Mouse (Mus musculus): ENCODE measurements around the gene Plcl1. TPM values are rescaled to one million over a fixed set of nuclear protein-coding genes. Genes with fewer than 3 reads are reported as not detected.

Gene Plcl1
- total RNA-seq, 2 experiments from 2014 or later, result 21.9 to 26.5 TPM

DNA sequence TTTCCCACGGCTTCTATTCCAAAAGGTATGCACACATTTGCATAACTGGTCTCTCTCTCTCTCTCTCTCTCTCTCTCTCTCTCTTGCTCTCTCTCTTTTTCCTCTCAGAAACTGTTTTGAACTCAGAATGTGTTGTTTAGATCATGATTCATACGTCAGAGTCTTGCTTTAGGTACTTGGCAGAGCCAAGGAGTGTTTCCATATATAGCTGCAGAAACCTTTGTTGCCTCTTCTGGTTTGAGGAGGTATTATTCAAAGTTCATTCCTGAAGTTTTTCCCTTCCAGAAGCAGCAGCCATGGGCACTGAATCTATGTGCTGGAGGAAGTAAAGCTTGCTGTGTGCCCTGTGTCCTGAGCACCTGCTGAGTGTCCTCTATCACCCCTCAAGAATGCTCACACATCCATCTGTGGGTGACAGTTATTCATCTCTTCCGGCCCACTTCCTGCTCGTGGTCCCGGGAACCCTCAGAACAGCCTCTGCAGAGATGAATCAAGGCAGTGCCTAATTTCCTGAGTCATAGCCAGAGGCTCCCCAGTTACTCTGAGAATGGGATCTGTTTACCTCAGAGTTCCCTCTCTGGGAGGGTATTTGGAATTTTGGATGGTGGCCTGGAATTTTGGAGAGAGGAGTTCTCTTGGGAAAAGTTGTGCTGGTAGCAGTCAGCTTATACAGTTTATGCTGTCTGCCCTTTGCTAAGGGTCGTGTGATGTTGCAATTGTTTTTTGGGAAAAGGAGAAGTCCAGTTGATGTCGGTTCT is 123.0 kb downstream of the Plcl1 start:
- no peak overlapping the region for H3K27ac ChIP-seq
- intact Hi-C loops (cut with DNase I), result no loop called here
- H3K4me3 ChIP-seq, result no peak overlapping the region
- no peak; the same call in 1 of the 2 replicates for TF ChIP-seq CTCF (IDR thresholded peaks at IDR 0.05)
- peak; percentile 18 to 27 for DNase-seq (ENCODE audit: extremely low spot score in 1 of 2, low spot score in 2 of 2)

DNA sequence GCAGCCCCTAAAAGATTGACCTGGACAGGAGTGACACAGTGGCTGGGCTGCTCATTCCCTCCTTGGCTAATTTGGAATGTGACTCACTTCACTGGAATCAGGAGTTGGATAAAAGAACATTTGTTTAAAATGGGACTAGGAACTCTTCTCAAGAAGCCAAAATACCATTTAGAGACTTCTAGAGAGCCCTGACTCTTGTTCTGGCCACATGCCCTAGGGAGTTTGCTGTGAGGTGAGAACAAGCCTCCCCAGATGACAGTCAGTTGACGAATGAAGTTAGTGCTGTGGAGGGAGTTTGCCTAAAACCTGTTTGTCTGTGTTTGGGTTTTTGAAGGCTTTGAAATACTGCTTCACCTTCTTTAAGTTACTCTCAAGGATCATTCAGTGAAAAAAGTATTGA is 128.1 kb downstream of the Plcl1 start:
- no peak for DNase-seq (ENCODE audit: extremely low spot score in 1 of 2, low spot score in 2 of 2)
- TF ChIP-seq CTCF (IDR thresholded peaks at IDR 0.05), result no peak
- H3K27ac ChIP-seq, result no peak overlapping the region
- H3K4me3 ChIP-seq, result no peak overlapping the region
- intact Hi-C loops (cut with DNase I), result no loop called here

DNA sequence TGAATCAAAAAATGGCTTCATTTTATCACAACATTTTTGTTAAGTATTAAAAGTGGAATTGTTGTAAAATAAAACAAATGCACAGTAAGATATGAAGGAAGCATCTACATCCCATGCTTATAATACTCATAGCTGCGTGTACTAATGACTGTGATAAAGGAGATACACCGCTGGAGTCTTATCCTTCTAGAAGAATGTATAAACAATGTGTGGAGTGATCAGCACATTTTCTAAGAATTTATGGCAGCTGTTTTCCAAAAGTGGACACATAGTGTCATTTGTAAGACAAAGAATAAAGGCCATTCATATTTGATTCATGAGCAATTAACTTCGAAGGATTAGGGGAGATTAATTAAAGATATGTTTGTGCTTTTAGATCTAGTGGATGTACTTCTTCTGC is 148.7 kb downstream of the Plcl1 start:
- intact Hi-C loops (cut with DNase I), result no loop called here

DNA sequence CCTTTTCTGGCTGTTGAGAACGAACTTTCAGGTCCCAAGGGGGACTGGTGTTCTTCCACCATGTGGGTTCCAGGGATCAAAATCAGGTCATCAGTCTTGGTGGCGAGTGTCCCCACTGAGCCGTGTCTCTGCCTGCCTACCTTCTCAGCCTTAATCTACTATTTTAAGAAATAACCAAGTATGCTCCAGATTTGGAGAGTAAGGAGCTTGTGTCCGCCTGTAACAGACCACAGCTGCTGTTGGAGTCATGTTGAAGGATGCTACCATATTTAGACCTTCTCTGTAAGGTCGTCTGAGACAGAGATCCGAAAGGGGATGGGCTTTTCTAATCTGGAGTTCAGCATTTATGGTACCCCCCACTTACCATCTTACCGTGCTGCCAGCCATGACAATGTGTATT is 152.2 kb downstream of the Plcl1 start:
- Histone ChIP-seq H3K4me3 (no peak overlapping the region), H3K27ac (peak overlapping the region; percentile 50)
- intact Hi-C loops (cut with DNase I), result loop anchor here (5.0 kb wide), 1 partner anchor 56 kb away; no protein-coding TSS in a partner anchor
- TF ChIP-seq CTCF (IDR thresholded peaks at IDR 0.05), result no peak
- no peak for DNase-seq (ENCODE audit: extremely low spot score in 1 of 2, low spot score in 2 of 2)

More for the DNA sequence above, 148.7 kb downstream of the Plcl1 start:
- Histone ChIP-seq H3K27ac (no peak overlapping the region), H3K4me3 (no peak overlapping the region)
- TF ChIP-seq CTCF (IDR thresholded peaks at IDR 0.05), result no peak
- no peak for DNase-seq (ENCODE audit: extremely low spot score in 1 of 2, low spot score in 2 of 2)

DNA sequence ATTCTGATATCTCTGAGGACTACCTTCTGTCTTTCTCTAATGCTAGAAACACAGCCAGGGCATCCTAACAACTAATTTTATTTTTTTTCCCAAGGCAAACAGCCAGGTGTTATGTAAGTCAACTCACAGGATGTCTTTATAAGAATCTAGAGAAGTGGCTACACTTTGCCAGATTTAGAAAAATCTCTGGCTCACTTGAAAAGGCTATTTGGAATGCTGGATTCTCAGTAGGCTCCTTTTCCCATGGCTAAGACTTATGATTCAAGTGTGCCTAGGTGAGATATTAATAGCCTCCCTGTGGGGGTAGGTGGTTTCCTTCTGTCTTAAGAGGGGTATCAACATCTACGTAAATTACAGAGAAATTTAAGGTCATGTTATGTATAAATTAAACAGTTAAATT is 152.7 kb downstream of the Plcl1 start:
- no peak for TF ChIP-seq CTCF (IDR thresholded peaks at IDR 0.05)
- DNase-seq (ENCODE audit: extremely low spot score in 1 of 2, low spot score in 2 of 2), result no peak
- intact Hi-C loops (cut with DNase I), result loop anchor here (5.0 kb wide), 1 partner anchor 56 kb away; no protein-coding TSS in a partner anchor
- Histone ChIP-seq H3K27ac (peak overlapping the region; percentile 50), H3K4me3 (no peak overlapping the region)

DNA sequence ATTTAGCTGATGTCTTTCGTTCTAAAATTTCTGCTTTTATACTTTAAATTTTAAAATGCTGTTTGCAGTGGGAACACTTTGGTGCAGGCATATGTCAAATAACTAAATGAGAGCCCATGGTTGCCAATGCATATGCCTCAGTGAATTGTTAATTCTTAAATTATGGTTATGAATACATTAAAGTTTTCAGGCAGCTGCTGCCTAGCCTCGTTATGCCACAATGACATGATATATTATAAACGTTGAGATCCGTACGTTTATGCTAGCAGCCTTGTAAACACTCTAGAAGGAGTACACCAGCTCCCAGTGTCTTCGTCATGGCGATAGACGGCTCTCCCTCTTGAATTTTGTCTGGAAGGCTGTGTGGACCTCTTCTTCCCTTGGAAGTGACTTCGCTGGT is 154.3 kb downstream of the Plcl1 start:
- no peak for TF ChIP-seq CTCF (IDR thresholded peaks at IDR 0.05)
- intact Hi-C loops (cut with DNase I), result loop anchor here (5.0 kb wide), 1 partner anchor 58 kb away; no protein-coding TSS in a partner anchor
- Histone ChIP-seq H3K27ac (no peak overlapping the region), H3K4me3 (no peak overlapping the region)
- no peak for DNase-seq (ENCODE audit: extremely low spot score in 1 of 2, low spot score in 2 of 2)

DNA sequence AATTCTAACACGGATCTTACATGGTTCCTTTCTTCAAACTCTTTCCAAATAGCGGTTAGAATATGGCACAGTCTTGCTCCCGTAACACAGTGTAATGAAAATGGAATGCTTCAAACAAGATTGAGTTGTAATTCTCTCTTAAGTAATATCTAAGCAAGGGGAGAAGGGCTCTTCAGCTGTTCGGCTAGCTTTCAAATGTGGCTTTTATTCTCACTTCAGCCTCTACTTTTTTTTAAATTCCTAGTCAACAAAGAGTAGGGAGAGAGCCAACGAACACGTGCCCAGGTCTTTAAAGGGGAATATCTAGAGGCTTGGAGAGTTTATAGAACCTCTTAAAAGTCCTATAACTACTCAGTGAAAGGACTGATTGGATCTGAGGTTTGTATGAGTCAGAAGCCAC is 160.2 kb downstream of the Plcl1 start:
- intact Hi-C loops (cut with DNase I), result no loop called here
- TF ChIP-seq CTCF (IDR thresholded peaks at IDR 0.05), result no peak
- Histone ChIP-seq H3K4me3 (no peak overlapping the region), H3K27ac (no peak overlapping the region)
- DNase-seq (ENCODE audit: extremely low spot score in 1 of 2, low spot score in 2 of 2), result no peak

DNA sequence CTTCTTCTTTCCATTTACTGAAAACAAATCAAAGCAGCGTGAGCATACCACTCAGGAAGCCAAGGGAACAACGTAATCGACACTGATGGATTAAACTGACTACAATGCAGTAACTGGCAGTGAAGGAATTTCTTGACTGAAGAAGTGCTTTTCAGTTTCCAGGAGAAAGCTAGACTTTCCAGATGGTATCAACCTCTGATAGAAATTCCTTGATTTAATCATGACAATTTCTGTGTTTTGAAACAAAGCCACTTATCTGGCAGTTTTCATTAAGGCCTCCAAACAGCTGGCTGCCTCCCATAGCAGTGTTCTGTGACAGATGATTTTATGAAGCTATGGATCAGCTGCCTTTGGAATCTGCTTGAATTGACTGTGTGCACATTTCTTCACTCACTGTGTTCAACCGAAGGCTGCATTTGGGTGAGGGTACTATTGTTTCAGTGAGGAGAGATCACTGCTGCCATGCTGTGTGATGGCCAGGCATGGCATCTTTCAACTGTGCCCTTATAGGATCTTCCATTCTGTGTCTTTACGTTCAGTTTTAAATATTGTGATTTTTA is 162.2 kb downstream of the Plcl1 start:
- intact Hi-C loops (cut with DNase I), result no loop called here
- no peak for TF ChIP-seq CTCF (IDR thresholded peaks at IDR 0.05)
- H3K4me3 ChIP-seq, result no peak overlapping the region
- DNase-seq (ENCODE audit: extremely low spot score in 1 of 2, low spot score in 2 of 2), result no peak
- no peak overlapping the region for H3K27ac ChIP-seq

DNA sequence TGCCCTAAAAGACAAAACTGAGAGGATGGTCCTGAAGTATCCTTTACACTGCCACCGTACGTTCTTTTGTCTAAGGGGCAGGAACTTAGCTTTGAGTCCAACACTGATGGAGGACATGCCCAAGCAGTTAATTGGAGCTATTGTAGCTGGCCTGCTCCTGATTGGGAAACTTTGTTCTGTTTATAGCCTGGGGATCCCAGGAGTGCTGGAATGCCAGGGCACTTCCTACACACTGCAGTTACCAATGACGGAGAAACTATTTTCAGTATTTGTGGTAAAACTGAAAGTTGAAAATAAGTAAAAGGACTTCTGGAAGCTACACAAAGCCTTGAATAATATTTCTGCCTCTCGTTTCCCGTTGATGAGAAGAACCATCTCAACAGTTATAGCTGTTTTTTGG is 164.5 kb downstream of the Plcl1 start:
- TF ChIP-seq CTCF (IDR thresholded peaks at IDR 0.05), result no peak
- Histone ChIP-seq H3K4me3 (no peak overlapping the region), H3K27ac (no peak overlapping the region)
- DNase-seq (ENCODE audit: extremely low spot score in 1 of 2, low spot score in 2 of 2), result no peak
- intact Hi-C loops (cut with DNase I), result no loop called here

DNA sequence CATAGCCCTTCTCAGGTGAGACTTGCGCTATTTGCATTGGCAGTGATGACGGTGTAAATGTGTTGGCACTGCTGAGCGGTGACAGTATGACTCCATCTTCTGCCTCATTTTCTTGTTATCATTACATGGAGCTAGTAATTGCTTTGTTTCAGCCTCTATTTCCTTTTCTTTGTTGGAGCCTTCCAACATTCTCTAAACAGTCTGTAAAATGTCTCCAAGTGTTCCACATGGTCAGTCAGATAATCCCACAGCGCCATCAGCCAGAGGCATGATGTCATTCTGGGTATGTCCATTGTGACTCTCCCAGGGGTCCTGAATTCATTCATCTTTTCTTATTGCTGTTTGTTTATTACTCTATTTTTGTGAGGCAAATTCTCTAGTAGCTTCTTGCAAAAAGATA is 165.7 kb downstream of the Plcl1 start:
- intact Hi-C loops (cut with DNase I), result no loop called here
- TF ChIP-seq CTCF (IDR thresholded peaks at IDR 0.05), result no peak
- no peak for DNase-seq (ENCODE audit: extremely low spot score in 1 of 2, low spot score in 2 of 2)

DNA sequence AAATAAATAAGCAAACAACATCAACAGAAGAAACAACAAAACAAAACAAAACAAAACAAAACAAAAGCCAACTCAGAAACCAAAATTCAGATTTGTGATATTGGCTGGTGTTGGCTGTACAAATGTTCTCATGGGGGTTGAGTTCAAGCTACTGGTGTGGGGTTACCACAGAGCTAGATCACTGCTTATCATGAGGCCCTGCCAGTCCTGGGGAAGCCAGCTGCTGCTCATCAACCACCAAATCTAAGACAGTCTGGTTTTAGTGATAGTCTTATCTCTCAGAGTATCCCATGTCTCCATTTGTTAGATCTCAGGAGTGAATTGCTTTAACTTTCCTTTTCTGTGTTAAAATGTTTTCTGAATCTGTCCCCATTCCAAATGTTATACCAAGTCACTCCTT is 166.5 kb downstream of the Plcl1 start:
- H3K27ac ChIP-seq, result no peak overlapping the region
- intact Hi-C loops (cut with DNase I), result no loop called here
- DNase-seq (ENCODE audit: extremely low spot score in 1 of 2, low spot score in 2 of 2), result no peak
- no peak for TF ChIP-seq CTCF (IDR thresholded peaks at IDR 0.05)
- H3K4me3 ChIP-seq, result no peak overlapping the region

More for the DNA sequence above, 165.7 kb downstream of the Plcl1 start:
- Histone ChIP-seq H3K4me3 (no peak overlapping the region), H3K27ac (no peak overlapping the region)

DNA sequence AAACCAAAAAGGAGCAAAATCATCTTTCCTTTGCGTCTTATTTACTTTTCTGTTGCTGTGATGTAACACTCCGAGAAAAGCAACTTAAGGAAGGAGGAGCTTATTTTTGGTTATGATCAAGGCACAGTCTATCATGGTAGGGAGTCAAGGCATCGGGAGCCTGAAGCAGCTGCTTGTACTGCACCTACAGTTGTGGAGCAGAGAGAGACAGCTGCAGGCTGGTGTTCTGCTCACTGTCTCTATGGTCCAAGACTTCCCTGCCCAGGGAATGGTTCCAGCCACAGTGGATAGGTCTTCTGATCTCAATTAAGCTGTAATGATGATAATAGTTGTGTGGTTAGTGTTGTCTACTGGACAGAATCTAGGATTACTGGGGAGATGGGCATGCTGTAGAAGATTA is 166.9 kb downstream of the Plcl1 start:
- TF ChIP-seq CTCF (IDR thresholded peaks at IDR 0.05), result no peak
- no peak for DNase-seq (ENCODE audit: extremely low spot score in 1 of 2, low spot score in 2 of 2)
- no peak overlapping the region for H3K4me3 ChIP-seq
- intact Hi-C loops (cut with DNase I), result no loop called here
- H3K27ac ChIP-seq, result no peak overlapping the region

DNA sequence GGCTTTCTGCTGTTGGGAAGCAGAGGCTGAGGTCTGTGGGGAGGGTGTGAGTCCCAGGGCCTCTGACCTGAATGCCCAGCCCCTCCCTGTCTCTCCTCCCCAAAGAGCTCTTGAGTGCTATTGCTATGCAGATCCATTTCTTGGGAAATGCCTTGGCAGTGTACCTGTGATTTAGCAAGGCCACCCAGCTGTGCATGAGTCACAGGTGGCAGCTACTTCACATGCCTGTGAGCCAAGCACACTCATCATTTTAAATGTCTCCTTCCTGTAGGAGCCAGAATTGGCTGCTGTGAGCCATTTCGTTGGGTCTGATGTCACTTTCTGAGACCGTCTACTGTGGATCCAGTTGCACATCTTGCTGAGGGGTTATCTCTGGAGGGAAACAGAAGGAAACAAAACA is 170.2 kb downstream of the Plcl1 start:
- no peak overlapping the region for H3K27ac ChIP-seq
- peak; percentile 26 to 41 for DNase-seq (ENCODE audit: extremely low spot score in 1 of 2, low spot score in 2 of 2)
- intact Hi-C loops (cut with DNase I), result loop anchor here (5.0 kb wide), 1 partner anchor 169 kb away; the partner anchor contains the start of gene Plcl1
- no peak for TF ChIP-seq CTCF (IDR thresholded peaks at IDR 0.05)
- H3K4me3 ChIP-seq, result no peak overlapping the region

Measured in left cerebral cortex, adult 2 months (tissue).